Mouse (Mus musculus): ENCODE measurements around the gene Gamt. TPM values are rescaled to one million over a fixed set of nuclear protein-coding genes. Genes with fewer than 3 reads are reported as not detected.

The Gamt gene
- total RNA-seq (2018; cell fraction: chromatin; rRNA removed) = 1 to 10 TPM in 18 of 26 experiments, not detected in 8; 1.1 to 7.6 (median 3.6) TPM
- 10 to 100 TPM in 23 of 26 experiments, 1 to 10 TPM in 3; 8.8 to 18.0 (median 12.7) TPM for total RNA-seq (2018; cell fraction: cytosol; rRNA removed)
- 10 to 100 TPM in 1 of 26 experiments, 1 to 10 TPM in 25; 1.3 to 11.7 (median 3.4) TPM for total RNA-seq (2018; cell fraction: nucleus; rRNA removed)
- polyA plus RNA-seq (2018) = 8.2 to 24.0 TPM (median 13.8 TPM) in 3 replicates

GRCm38 (mm10) chr10:80260642-80261584 is at the start of gene Gamt, which contains the start of gene Dazap1:
TSS of gene Gamt (minus strand) at chr10:80261012.
TSS of gene Dazap1 (plus strand) at chr10:80261486.
- H3K79me2 ChIP-seq (ENCODE audit: inconsistent target) = peaks cover 18% of the 10 kb centered on the region
- H3K27ac ChIP-seq = peak within 1 kb of the TSS; percentile 91
- H3K4me3 ChIP-seq (ENCODE audit: inconsistent target) = peak within 1 kb of the TSS; percentile 54
- under 1% methylated on average over 49 of the region's 49 CpGs for WGBS (ENCODE audit: missing documents)
- H3K36me3 ChIP-seq (ENCODE audit: inconsistent target) = peaks cover 27% of the 10 kb centered on the region

GRCm38 (mm10) chr10:80304862-80305261 is 44.0 kb upstream of the Gamt start:
- Histone ChIP-seq H3K27ac (no peak overlapping the region), H3K79me2 (ENCODE audit: inconsistent target) (no peaks in the 10 kb centered on the region), H3K36me3 (ENCODE audit: inconsistent target) (no peaks in the 10 kb centered on the region), H3K4me3 (ENCODE audit: inconsistent target) (no peak overlapping the region)
- WGBS (ENCODE audit: missing documents) = 2% methylated on average over 25 of the region's 25 CpGs

GRCm38 (mm10) chr10:80304458-80304857 is 43.6 kb upstream of the Gamt start:
- no peak overlapping the region for H3K4me3 ChIP-seq (ENCODE audit: inconsistent target)
- WGBS (ENCODE audit: missing documents) = 6% methylated on average over 12 of the region's 12 CpGs

GRCm38 (mm10) chr10:80302471-80302881 is 41.7 kb upstream of the Gamt start:
- Histone ChIP-seq H3K27ac (no peak overlapping the region), H3K36me3 (ENCODE audit: inconsistent target) (no peaks in the 10 kb centered on the region), H3K79me2 (ENCODE audit: inconsistent target) (no peaks in the 10 kb centered on the region), H3K4me3 (ENCODE audit: inconsistent target) (no peak overlapping the region)
- 72% methylated on average over 8 of the region's 9 CpGs for WGBS (ENCODE audit: missing documents)

More at GRCm38 (mm10) chr10:80304458-80304857, 43.6 kb upstream of the Gamt start:
- Histone ChIP-seq H3K79me2 (ENCODE audit: inconsistent target) (no peaks in the 10 kb centered on the region), H3K36me3 (ENCODE audit: inconsistent target) (no peaks in the 10 kb centered on the region), H3K27ac (no peak overlapping the region)

- 89% methylated on average over 5 of the region's 5 CpGs for WGBS (ENCODE audit: missing documents)
- no peak overlapping the region for H3K27ac ChIP-seq
- H3K79me2 ChIP-seq (ENCODE audit: inconsistent target) = no peaks in the 10 kb centered on the region
Measured at GRCm38 (mm10) chr10:80302082-80302355, 41.2 kb upstream of the Gamt start.

GRCm38 (mm10) chr10:80301256-80302081 is 40.7 kb upstream of the Gamt start:
- WGBS (ENCODE audit: missing documents) = 83% methylated on average over 9 of the region's 10 CpGs
- Histone ChIP-seq H3K4me3 (ENCODE audit: inconsistent target) (no peak overlapping the region), H3K27ac (no peak overlapping the region), H3K79me2 (ENCODE audit: inconsistent target) (no peaks in the 10 kb centered on the region), H3K36me3 (ENCODE audit: inconsistent target) (no peaks in the 10 kb centered on the region)

More at GRCm38 (mm10) chr10:80302082-80302355, 41.2 kb upstream of the Gamt start:
- H3K4me3 ChIP-seq (ENCODE audit: inconsistent target) = no peak overlapping the region
- H3K36me3 ChIP-seq (ENCODE audit: inconsistent target) = no peaks in the 10 kb centered on the region

GRCm38 (mm10) chr10:80300672-80301181 is 39.9 kb upstream of the Gamt start:
- H3K27ac ChIP-seq = no peak overlapping the region
- H3K79me2 ChIP-seq (ENCODE audit: inconsistent target) = no peaks in the 10 kb centered on the region
- WGBS (ENCODE audit: missing documents) = 73% methylated on average over 10 of the region's 11 CpGs
- no peak overlapping the region for H3K4me3 ChIP-seq (ENCODE audit: inconsistent target)
- H3K36me3 ChIP-seq (ENCODE audit: inconsistent target) = no peaks in the 10 kb centered on the region

- H3K36me3 ChIP-seq (ENCODE audit: inconsistent target) = no peaks in the 10 kb centered on the region; the same call in 1 of the 2 replicates
- no peak overlapping the region for H3K27ac ChIP-seq
- no peak overlapping the region for H3K4me3 ChIP-seq (ENCODE audit: inconsistent target)
- WGBS (ENCODE audit: missing documents) = 56% methylated on average over 10 of the region's 10 CpGs
- no peaks in the 10 kb centered on the region for H3K79me2 ChIP-seq (ENCODE audit: inconsistent target)
Measured at GRCm38 (mm10) chr10:80299824-80300223, 39.0 kb upstream of the Gamt start.

GRCm38 (mm10) chr10:80299301-80299700 is 38.5 kb upstream of the Gamt start:
- WGBS (ENCODE audit: missing documents) = 24% methylated on average over 15 of the region's 15 CpGs
- no peak overlapping the region for H3K27ac ChIP-seq

GRCm38 (mm10) chr10:80298571-80299281 is 37.9 kb upstream of the Gamt start:
- H3K79me2 ChIP-seq (ENCODE audit: inconsistent target) = peaks cover under 1% of the 10 kb centered on the region; the same call in 1 of the 2 replicates
- H3K36me3 ChIP-seq (ENCODE audit: inconsistent target) = peaks cover 10% of the 10 kb centered on the region
- 14% methylated on average over 24 of the region's 26 CpGs for WGBS (ENCODE audit: missing documents)
- no peak overlapping the region for H3K4me3 ChIP-seq (ENCODE audit: inconsistent target)
- H3K27ac ChIP-seq = no peak overlapping the region

More at GRCm38 (mm10) chr10:80299301-80299700, 38.5 kb upstream of the Gamt start:
- Histone ChIP-seq H3K36me3 (ENCODE audit: inconsistent target) (peaks cover 5% of the 10 kb centered on the region), H3K79me2 (ENCODE audit: inconsistent target) (no peaks in the 10 kb centered on the region), H3K4me3 (ENCODE audit: inconsistent target) (no peak overlapping the region)

- 78% methylated on average over 8 of the region's 8 CpGs for WGBS (ENCODE audit: missing documents)
- Histone ChIP-seq H3K79me2 (ENCODE audit: inconsistent target) (peaks cover 11% of the 10 kb centered on the region), H3K36me3 (ENCODE audit: inconsistent target) (peaks cover 10% of the 10 kb centered on the region), H3K27ac (no peak overlapping the region), H3K4me3 (ENCODE audit: inconsistent target) (no peak overlapping the region)
Measured at GRCm38 (mm10) chr10:80297526-80298133, 36.8 kb upstream of the Gamt start.

- Histone ChIP-seq H3K36me3 (ENCODE audit: inconsistent target) (peaks cover 10% of the 10 kb centered on the region), H3K79me2 (ENCODE audit: inconsistent target) (peaks cover 13% of the 10 kb centered on the region), H3K27ac (no peak overlapping the region), H3K4me3 (ENCODE audit: inconsistent target) (no peak overlapping the region)
- WGBS (ENCODE audit: missing documents) = 90% methylated on average over 5 of the region's 5 CpGs
Measured at GRCm38 (mm10) chr10:80296824-80297223, 36.0 kb upstream of the Gamt start.

GRCm38 (mm10) chr10:80295618-80296425 is 35.0 kb upstream of the Gamt start, which contains the start of gene Apc2:
TSS of gene Apc2 (plus strand) at chr10:80295977.
- 9% methylated on average over 23 of the region's 26 CpGs for WGBS (ENCODE audit: missing documents)
- Histone ChIP-seq H3K4me3 (ENCODE audit: inconsistent target) (no peak within 1 kb of the TSS; the same call in 1 of the 2 replicates), H3K27ac (no peak within 1 kb of the TSS), H3K36me3 (ENCODE audit: inconsistent target) (peaks cover 10% of the 10 kb centered on the region), H3K79me2 (ENCODE audit: inconsistent target) (peaks cover 13% of the 10 kb centered on the region)
